Mouse (Mus musculus): ENCODE measurements around the gene Atg2a.

Gene Atg2a

DNA sequence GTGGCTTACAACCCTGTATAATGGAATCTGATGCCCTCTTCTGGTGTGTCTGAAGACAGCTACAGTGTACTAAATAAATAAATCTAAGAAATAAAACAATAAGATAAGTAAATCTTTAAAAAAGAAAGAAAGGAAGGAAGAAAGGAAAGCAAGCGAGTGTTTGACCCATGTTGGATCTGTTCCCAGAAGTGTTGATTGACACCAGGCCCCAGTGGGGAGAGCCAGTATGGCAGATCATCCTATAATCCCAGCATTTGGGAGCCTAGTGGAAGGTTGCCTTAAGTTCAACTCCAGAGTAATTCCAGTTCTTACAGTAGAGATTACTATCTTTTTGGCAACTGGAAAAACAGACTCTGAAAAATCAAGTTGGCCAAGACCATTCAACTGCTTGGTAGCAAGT, 4.3 kb downstream of the Atg2a start:
- no peak for ATAC-seq (ENCODE audit: insufficient number of reproducible peaks, low FRiP score, low TSS enrichment)

DNA sequence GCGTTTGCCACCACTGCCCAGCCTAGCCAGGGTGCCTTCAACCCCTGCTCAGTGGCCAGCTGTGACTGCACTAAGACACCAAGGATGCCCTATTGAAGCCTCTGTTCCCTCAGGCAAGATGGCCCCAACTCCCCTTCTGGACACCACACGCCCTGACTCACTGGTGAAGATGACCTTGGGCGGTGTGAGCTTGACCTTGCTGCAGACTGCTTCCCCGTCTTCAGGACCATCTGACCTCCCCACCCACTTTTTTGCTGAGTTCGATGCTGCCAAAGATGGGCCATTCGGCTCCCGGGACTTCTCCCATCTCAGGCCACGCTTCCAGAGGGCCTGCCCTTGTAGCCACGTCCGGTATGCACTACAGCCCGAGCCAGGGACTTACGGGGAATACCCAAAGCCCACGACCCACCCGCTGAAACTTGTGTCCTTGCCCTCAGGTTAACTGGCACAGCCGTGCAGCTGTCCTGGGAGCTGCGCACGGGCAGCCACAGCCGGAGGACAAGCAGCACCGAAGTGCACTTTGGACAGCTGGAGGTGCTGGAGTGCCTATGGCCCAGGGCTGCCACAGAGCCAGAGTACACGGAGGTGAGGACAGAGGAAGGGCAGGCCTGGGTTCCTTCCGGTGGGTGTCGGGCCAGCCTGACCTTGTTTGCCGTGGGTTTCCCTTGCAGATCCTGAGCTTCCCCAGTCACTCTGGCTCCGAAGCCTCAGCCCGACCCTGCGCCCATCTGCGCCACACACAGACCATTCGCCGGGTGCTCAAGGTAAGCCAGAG, 6.2 kb downstream of the Atg2a start:
- no peak for ATAC-seq (ENCODE audit: insufficient number of reproducible peaks, low FRiP score, low TSS enrichment)

DNA sequence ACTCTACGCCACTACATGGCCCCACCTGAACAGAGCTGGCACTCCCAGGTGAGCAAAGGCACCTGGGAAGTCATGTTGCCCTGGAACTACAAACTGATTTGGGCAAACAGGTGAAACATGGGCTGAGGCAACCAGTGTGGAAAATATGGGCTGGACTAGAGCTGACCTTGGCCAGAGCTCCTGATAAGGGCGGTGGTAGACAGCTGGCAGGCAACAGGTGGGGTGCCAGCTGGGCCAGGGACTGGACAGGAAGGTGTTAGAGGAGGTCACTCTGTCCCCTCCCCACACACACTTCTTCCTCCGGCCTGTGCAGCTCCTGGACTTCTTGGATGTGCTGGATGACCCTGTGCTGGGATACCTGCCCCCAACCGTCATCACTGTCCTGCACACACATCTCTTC, 11.6 kb downstream of the Atg2a start:
- ATAC-seq (ENCODE audit: insufficient number of reproducible peaks, low FRiP score, low TSS enrichment) = no peak

DNA sequence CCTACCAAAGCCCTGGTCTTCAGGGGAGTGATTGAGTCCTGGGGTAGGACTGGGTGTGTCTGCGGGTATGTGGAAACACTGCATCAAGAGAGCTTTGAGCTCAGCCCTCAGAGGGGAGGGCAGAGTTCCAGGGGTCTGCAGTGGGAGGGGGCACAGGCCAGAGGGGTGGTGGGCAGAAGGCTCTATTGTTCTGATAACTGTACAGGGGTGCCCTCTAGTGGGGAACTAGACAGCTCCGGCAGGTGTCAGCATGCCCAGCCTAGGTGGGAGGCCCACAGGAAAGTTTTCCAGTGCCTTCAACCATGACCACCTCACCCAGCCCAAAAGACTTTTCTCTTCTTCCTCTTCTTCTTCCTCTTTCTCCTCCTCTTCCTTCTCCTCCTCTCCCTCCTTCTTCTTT, 19.0 kb downstream of the Atg2a start:
- no peak for ATAC-seq (ENCODE audit: insufficient number of reproducible peaks, low FRiP score, low TSS enrichment)

DNA sequence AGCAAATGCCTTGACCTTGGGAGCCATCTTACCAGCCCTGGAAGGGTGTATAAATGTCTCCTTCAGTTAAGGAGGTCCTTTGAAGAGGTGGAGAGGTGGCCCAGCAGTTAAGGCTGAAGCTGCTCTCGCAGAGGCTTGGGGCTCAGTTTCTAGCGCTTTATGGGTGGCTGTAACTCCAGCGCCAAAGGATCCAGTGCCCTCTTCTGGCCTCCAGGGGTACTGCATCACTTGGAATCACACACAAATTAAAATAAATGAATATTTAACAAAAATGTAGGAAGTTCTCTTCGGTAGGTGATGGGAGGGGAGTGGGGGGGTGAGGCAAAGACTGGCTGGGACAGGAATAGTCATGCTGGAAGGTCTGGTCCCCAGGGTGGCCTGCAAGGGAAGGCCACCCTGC, 19.5 kb downstream of the Atg2a start:
- ATAC-seq (ENCODE audit: insufficient number of reproducible peaks, low FRiP score, low TSS enrichment) = no peak

DNA sequence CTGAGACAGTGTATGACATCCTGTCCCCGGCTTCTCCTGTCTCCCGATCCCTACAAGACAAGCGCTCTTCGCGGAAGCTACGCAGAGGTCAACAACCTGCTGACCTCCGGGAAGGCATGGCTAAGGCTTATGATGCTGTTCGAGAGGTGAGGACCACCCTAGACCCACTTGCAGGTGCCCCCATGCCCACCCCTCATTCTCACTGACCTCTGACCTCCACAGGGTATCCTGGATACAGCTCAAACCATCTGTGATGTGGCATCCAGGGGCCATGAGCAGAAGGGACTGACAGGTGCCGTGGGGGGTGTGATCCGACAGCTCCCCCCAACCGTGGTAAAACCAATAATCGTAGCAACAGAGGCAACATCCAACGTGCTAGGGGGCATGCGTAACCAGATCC, 19.9 kb downstream of the Atg2a start:
- ATAC-seq (ENCODE audit: insufficient number of reproducible peaks, low FRiP score, low TSS enrichment) = no peak

DNA sequence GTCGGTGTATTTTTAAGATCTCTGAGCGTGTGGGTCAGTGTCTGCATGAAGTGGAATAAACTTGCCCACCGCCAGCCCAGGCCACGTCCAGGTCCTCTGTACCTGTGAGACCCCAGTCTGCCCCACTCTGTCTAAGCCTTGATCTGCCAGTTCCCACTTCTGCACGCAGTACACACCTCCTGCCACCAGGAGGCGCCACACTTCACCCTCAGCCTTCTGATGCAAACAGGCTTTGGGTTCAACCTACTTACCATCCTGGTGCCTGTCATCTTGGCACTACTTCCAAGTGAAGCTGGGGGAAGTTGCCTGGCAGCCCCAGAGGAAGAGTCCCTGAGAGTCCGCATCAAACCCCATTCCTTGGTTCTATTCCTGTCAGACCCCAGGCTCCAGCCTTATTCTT, 20.8 kb downstream of the Atg2a start:
- no peak for ATAC-seq (ENCODE audit: insufficient number of reproducible peaks, low FRiP score, low TSS enrichment)

DNA sequence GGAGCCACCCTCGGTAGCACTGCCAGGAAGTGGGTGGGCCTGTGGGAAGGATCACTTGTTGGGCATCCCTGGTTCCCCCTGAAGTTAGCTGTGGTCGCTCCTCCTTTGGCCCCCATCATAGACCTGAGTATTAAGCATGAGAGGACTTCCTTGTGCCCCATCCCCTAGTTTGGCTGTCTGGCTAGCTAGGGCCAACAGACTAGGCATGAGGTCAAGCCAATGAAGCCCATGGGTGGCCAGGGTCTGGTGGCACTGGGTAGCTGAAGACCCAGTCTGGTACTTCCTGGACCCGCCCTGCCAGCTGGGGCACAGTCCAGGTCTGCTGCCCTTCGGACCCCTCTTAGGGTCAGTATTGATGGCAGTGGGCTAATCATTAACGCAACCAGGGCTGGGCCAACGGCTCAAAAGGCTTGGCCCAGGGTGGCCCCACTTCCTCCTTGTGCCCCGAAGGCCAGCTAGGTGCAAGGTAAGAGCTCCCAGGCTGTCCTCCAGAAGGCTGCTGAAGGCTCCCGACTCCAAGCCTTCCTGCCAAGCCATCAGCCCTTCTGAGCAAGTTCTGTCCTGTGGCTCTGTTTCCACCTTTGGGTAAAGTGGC, 21.5 kb downstream of the Atg2a start:
- ATAC-seq (ENCODE audit: insufficient number of reproducible peaks, low FRiP score, low TSS enrichment) = no peak

DNA sequence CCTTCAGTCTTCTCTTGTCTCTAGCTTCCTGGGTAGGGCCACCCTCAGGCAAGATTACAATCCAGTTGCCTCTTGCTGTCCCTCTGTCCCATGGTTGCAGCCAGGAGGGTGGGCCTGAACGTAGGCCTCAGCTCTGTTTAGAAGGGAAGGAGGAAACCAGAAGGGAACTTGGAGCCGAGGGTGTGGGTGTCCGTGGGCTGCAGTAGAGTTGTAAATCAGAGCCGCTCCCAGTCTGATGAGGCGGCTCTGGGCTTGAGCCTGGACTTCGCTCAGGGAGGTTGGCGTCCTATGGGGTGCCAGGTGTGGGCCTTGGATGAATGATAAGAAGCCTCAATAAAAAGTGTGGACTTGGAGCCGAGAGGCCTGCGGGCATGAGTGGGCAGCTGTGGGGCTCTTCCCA, 22.7 kb downstream of the Atg2a start:
- ATAC-seq (ENCODE audit: insufficient number of reproducible peaks, low FRiP score, low TSS enrichment) = no peak

DNA sequence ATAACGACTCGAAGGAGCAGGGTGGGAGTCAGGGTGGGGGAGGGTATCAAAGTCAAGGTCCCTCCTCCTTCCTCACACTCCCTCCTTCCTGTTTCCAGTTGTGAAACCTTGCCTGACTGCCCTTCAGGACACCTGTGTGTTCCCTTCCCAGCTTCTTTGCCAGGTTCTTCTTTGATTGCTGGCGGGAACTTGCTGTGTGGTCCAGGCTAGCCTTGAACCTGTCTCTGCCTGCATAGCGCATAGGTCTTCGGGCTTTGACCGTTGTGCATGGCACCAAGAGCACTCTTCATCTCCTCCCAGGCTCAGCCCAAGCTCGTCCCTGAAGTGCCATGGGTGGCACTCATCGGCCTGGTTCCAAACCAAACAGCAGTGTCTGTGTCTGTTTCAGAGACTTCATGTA, 23.5 kb downstream of the Atg2a start:
- no peak for ATAC-seq (ENCODE audit: insufficient number of reproducible peaks, low FRiP score, low TSS enrichment)

DNA sequence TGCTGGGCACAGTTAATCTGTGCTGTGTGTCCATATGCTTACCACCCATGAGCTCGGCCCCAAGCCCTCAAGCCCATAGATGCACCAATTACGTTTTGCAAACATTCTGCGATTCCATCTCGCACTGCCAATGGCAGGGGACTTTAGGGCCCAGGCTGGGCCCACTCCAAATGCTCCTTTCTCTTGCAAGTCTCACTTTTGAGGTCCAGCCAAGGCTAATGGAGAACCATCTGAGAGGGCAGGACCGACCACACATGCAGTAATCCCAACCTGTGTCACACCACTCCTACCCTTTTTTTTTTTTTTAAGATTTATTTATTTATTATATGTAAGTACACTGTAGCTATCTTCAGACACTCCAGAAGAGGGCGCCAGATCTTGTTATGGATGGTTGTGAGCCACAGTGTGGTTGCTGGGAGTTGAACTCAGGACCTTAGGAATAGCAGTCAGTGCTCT, 24.3 kb downstream of the Atg2a start:
- no peak for ATAC-seq (ENCODE audit: insufficient number of reproducible peaks, low FRiP score, low TSS enrichment)

DNA sequence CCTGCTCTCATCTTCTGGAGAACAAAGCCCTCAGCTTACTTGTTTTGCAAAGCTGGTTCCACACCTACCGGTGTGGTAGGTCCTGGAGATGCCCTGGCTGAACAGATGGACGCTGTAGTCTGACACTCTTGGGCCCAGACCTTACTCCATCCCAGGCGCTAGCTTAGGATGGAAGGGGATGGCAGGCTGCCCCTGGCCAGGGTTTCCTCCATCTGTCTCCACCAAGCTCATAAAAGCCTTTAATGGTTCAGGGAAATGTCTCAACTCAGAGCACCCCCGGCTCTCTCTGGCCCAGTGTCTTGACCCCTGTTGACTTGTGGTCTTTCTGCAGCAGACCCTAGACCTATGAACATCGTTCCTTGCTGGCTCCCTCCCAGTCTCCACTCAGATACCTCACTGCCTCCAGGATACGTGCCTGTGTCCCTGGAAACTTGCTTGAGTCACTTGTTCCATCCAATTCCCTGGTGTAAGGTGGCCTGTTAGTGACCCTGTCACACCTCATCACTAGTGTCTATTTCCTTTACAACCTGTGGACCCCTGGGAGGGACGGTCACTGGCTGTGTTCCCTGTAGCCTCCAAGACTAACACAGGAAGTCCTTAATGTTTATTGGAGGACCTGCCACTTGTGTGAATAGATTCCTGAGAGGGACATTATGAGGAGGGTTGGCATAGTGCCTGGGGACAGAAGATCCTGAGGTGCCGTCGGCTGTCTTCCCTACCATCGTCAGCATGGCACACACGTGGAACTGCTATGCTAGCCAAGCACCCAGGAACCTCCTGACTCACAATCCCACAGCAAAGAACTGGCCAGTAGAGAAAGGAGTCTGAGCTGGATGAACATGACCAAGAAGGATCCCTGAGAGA, 26.1 kb downstream of the Atg2a start:
- ATAC-seq (ENCODE audit: insufficient number of reproducible peaks, low FRiP score, low TSS enrichment) = peak; percentile 82

DNA sequence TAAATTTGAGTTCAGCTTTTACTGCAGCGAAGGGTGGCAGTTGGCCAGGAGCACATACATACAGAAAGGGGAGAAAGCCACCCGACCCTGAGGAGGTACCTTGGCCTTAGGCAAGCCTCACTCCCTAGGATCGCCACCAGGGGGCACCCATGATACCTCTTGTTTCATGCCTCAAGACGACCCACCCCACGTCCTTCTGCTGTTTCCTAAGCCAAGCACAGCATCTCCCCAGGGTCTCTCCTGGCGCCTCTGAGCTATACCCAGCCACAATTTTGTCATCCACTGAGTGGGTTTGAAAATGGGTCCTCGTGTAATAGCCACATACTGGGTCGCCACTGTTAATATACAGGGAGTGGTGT, 26.7 kb downstream of the Atg2a start:
- ATAC-seq (ENCODE audit: insufficient number of reproducible peaks, low FRiP score, low TSS enrichment) = peak; percentile 23; the same call in 1 of the 2 replicates

DNA sequence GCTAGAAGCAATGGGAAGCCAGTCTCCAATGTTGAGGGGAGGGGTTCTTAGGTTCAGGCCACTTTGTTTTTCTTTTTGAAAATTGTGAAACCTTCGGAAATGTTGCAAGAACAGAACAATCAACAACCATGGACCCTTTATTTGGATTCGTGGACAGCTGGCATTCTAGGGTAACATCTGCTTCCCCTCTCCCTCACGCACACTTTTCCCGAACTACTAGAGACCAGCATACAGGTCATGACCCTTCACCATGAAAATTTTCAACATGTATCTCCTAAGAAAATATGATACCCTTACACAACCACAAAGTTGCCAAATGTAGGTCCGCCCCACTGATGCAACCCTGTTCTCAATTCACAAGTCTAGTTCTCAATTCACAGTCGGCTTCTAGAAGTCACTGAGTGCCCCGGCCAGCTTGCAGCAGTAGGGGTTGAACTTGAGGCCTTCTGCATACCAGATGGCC, 27.2 kb downstream of the Atg2a start:
- ATAC-seq (ENCODE audit: insufficient number of reproducible peaks, low FRiP score, low TSS enrichment) = no peak

DNA sequence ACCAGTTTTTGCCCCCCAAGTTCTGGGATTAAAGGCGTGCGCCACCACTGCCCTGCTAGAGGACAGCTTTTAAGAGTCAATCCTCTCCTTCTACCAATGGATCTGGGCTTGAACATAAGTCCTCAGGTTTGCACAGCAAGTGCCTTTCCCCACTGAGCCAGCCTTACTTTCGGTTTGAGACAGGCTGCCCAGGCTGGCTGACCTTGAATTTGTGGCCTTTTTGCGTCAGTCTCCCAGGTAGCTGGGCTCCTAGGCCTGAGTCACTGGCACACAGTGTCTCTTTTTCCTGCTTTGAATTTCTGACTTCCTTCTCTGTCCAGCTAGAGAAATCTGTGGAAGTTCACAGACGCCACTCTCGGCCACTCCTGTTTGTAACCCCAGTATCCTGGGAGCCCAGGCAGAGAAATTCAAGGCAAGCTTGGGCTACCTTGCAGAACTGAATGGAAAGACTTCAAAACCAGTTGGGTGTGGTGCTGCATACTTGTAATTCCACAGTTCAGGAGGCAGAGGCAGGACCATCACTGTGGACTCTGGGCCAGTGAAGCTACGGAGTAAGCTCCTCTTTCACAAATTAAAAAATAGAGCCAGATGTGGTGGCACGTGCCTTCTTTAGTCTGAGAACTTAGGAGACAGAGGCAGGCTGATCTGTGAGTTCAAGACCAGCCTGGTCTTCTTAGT, 28.5 kb downstream of the Atg2a start:
- ATAC-seq (ENCODE audit: insufficient number of reproducible peaks, low FRiP score, low TSS enrichment) = no peak

DNA sequence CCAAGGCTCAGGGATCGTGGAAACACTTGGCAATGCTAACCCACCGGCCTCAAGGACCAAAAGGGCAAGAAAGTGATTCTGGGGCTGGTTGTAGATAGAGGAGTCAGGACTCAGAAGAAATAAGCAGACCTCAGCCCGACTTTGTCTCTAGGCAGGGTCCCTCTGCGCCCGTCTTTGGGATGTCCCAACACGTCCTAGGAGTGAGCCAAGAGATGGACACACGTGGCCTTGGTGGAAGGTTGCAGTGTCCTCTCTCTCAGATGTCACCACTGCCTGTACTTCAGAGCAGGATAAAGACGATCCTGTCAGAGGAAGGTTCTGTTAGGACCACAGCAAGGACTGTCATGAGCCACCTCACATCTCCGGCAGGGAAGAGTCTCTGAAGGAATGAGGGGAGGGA, 29.2 kb downstream of the Atg2a start:
- ATAC-seq (ENCODE audit: insufficient number of reproducible peaks, low FRiP score, low TSS enrichment) = no peak

DNA sequence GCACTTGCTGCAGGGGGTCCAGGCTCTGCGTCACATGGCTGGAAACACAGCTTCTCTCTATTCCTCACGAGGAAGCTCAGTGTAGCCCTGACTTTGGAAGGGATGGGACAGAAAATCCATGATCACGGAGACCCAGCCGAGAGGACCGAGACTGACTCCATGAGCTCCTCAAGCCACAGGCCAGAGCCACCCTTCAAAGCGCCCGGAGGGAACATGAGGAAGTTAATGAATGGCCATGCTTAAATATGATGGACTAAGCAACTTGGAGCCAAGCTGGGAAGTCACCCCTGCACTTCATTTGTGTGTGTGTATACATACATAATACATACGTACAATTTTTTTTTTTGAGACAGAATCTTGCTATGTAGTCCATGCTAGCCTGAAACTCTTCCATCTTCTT, 29.7 kb downstream of the Atg2a start:
- no peak for ATAC-seq (ENCODE audit: insufficient number of reproducible peaks, low FRiP score, low TSS enrichment)

DNA sequence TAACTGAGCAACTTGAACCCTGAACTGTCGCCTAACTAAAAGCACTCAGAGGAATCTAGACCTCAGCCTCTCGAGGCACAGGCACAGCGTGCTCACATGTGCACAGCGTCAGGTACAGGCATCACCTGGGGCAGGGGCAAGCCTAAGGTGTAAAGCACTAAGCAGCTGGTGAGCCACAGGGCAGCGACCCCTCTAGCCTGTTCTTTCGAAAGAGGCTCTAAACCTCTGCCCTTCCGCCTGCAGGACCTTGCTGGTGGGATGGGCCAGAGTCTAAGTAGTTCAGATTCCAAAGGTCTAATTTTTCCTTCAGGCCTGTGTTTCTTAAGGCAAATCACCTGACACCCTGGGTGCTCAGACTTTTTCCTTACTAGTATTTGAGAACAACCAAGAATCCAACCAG, 30.6 kb downstream of the Atg2a start:
- ATAC-seq (ENCODE audit: insufficient number of reproducible peaks, low FRiP score, low TSS enrichment) = no peak

DNA sequence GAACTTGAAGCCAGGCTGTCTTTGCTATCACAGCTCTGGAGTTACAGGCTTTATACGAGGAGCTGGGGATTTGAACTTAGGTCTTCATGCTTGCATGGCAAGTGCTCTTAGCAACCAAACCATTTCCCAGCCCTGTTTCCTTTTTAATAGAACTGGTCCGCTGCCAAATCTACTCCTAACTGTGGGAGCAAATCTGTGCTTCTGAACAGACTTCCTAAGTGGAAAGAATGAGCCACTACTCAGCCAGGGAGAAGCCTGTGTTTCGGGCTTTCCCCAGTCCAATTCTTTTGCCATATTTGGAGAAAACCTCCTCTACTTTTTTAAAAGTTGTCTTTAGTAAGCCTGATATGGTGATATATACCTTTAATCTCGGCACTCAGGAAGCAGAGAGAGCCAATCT, 31.3 kb downstream of the Atg2a start:
- ATAC-seq (ENCODE audit: insufficient number of reproducible peaks, low FRiP score, low TSS enrichment) = no peak

DNA sequence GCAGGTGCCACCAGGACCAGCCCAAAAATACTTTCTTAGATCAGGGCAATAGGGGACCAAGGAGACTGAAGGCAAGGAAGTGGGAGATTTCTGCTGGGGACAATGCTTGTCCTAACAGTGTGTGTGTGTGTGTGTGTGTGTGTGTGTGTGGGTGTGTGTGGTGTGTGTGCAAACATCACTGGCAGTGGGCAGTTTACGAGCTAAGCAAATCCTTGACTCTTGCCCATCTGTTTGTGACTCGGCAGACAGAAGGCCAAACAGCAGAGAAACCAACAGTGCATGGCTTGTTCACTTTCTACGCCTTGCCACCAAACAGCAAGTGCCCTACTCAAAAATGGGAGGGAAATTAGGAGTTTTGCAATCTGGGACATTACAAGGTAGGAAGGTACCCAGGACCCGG, 32.1 kb downstream of the Atg2a start:
- ATAC-seq (ENCODE audit: insufficient number of reproducible peaks, low FRiP score, low TSS enrichment) = no peak

All from cerebellum, adult (tissue).